Mouse (Mus musculus) CD4-positive, CD25-positive, alpha-beta regulatory T cell, adult 9 weeks (primary cell): ENCODE results near the gene Olfr125. TPM values are rescaled to one million over a fixed set of nuclear protein-coding genes. Genes with fewer than 3 reads are reported as not detected.

ENCODE experiments used
- polyA plus RNA-seq: library from polyadenylated mRNA; unstranded; fragments of 100-300 nt; shearing (Covaris generic); gene quantifications from one replicate; pipeline ENCODE4 v1.2.1, GENCODE M21; 2017

The Olfr125 gene
- not detected for polyA plus RNA-seq

GRCm38 (mm10) chr17:37832649-37833048 lies at the start of gene Olfr125:
Olfr125 (plus strand) TSS chr17:37832949.

GRCm38 (mm10) chr17:37793229-37793628 lies 39.5 kb upstream of the Olfr125 start, which contains the start of gene Olfr123:
Olfr123 (plus strand) TSS chr17:37793529.

GRCm38 (mm10) chr17:37799588-37799987 lies 33.2 kb upstream of the Olfr125 start, which contains the start of gene Olfr124:
Olfr124 (plus strand) TSS chr17:37799888.

GRCm38 (mm10) chr17:37847183-37847582 lies 14.4 kb downstream of the Olfr125 start, which contains the start of gene Olfr126:
Olfr126 (plus strand) TSS chr17:37847483.

Other genes with a start within 250 kb of the Olfr125 start
- gene Olfr114, start 240.2 kb upstream of the Olfr125 start, polyA plus RNA-seq, result not detected
- gene Olfr115, start 205.8 kb upstream of the Olfr125 start, polyA plus RNA-seq, result not detected
- gene Olfr116, start 205.8 kb upstream of the Olfr125 start, polyA plus RNA-seq, result not detected
- gene Olfr117, start 169.2 kb upstream of the Olfr125 start, polyA plus RNA-seq, result not detected
- gene Olfr118, start 166.0 kb upstream of the Olfr125 start, polyA plus RNA-seq, result not detected
- not detected for gene Olfr119, start 136.4 kb upstream of the Olfr125 start, polyA plus RNA-seq
- gene Olfr120, start 111.1 kb upstream of the Olfr125 start, polyA plus RNA-seq, result not detected
- gene Olfr121, start 84.1 kb upstream of the Olfr125 start, polyA plus RNA-seq, result not detected
- gene Olfr122, start 64.3 kb upstream of the Olfr125 start, polyA plus RNA-seq, result not detected
- not detected for gene Olfr123, start 39.4 kb upstream of the Olfr125 start, polyA plus RNA-seq
- not detected for gene Olfr124, start 33.1 kb upstream of the Olfr125 start, polyA plus RNA-seq
- gene Olfr126, start 14.5 kb downstream of the Olfr125 start, polyA plus RNA-seq, result not detected
- not detected for gene Olfr127, start 67.5 kb downstream of the Olfr125 start, polyA plus RNA-seq
- gene Olfr128, start 87.6 kb downstream of the Olfr125 start, polyA plus RNA-seq, result not detected
- gene Olfr761, start 120.1 kb downstream of the Olfr125 start, polyA plus RNA-seq, result not detected
- gene Olfr129, start 227.1 kb downstream of the Olfr125 start, polyA plus RNA-seq, result not detected
- gene Olfr130, start 231.0 kb downstream of the Olfr125 start, polyA plus RNA-seq, result not detected